Mouse (Mus musculus): ENCODE measurements around the gene Cox8a.

Gene Cox8a

DNA sequence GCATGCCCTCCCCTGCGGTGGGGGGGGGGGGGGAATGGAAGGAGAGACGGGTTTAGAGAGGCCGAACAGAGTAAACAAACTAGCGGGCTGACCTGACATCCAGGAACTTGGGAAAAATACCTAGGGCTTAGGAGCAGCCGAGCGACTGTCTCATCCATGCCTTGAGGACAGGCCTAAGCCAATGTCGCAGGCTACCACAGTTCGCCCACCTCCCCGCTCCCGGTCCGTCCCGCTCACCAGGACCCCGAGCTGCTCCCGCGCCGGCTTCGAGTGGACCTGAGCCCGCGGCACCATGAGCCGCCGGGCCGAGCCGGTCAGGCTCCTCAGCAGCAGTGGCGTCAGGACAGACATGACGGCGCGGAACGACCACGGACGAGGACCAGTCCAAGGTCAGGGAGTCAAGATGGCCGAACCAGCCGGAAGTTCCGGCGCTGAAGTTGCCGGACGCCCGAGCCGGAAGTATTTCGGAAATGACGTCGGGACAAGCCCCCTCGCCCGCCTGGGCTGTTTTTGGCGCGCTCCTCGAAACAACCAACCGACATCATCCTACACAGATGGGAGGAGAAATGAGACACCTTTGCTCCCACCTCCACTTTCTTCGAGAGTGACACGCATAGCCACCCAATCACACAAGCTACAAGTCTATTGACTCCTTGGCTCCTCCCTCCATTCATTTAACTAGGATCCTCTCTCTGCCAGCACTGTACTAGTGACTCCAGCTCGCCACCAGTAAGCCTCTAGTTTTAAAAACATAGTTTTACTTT, at the start of gene Cox8a:
Gene Cox8a, minus strand, starts transcription at position 455 of the 764 bp plus-strand sequence.
- DNase-seq (ENCODE audit: low spot score in 2 of 2) = peak; percentile 97 to 98

DNA sequence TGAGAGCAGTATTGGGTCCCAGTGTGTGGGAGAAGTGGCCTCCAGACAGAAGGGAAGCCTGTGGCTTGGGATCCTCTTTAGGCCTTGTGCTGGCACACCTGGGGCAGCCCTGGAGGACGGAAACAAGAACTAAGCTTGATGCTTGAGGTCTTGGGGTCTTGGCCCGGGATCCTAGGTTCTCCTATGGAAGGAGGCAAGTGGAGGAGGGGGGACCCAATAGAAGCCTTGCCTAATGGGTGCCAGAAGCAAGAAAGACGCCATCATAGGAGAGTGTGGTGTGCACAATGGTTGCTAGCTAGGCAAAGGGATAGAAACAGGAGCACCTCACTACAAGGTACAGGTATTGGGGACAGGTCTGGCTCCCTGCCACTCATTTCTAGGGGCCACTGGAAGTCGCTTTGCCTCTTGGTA, 49.0 kb upstream of the Cox8a start:
- no peak for DNase-seq (ENCODE audit: low spot score in 2 of 2)

DNA sequence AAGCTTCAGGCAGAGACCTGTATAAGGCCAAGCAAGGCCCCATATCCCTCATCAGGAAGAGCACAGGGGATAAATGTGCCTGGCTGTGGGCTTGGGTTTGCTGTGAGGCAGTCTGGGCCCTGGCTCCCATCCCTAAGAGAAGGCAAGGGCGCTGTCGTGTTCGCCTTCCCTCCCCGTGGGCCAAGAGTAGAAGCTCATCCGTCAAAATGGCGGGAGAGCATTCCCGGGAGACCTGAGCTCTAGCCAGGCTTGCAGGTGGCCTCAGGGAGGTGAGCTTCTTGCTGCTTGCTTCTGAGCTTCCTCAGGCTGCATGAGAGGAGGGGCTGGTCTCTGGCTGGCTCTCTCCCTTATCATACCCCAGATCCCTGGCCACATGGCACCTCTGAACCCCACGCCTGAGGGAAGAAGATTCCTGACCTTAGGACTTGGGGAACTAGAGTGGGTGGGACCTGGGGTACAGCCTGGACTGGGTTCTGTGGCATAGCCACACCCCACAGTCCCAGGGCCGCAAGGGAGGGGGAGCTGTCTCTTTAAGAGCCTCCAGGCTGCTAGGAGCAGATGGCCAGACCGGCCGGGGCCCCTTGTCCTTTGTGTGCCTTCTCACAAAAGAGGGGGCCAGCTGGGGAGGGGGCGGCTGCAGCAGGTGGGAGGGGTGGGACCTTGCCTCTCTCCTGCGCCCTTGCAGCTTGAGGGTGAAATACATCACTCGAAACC, 48.2 kb upstream of the Cox8a start:
- no peak for DNase-seq (ENCODE audit: low spot score in 2 of 2)

DNA sequence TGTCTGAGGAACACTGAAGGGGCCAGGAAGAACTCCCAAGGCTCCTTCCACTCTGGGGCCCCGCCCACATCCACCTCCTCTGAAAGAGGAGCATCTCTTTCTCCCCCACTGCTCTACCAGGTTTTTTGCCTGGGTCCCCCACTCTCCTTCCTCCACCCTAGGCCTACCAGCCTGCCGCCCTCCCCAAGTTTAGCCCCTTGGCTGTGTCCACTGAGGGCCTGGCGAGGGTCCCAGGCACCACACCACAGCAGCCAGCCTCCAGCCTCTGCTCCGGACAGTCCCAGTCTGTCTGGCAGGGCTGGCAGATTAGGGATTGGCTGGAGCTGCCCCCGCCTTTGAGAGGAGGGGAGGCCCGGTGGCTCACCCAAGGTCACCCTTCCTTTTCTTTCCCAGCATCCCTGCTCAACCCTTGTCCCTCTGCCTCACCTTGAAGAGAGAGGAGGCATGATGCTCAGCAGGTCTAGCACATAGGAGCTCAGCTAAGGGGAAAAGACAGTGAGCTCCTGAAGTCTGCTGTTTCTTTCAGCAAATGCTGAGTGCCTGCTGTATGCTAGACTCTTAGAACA, 47.4 kb upstream of the Cox8a start:
- DNase-seq (ENCODE audit: low spot score in 2 of 2) = no peak

DNA sequence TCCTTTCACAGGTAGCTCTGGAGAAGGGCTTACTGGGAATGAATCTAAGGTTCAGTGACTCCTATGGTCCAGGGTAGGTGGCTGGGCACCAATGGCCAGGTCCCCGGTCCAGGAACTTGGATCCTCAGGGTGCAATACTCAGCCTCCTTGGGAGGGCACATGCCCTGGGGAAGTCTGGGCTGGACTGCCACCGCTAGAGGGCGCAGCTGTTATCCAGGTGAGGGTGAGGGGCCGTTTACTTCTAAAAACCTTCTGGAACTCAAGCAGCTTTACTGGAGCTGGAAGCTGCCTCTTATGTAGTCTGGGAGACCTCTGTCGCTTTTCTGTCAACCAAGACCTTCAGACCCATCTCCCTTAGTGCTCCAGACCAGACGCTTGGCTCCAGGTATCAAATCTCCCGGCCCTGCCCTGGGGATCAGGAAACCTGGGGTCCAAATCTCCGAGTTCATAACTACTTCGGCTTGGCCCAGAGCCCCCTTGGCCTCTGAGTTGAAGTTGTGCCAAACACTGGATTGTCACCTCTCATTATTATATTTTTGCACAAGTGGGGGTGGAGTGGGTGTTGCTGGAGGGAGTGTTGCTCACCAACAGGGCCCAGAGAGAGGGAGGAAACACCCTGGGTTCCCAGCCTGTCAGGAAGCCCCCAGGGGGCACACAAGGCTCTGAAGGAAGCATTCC, 46.8 kb upstream of the Cox8a start:
- DNase-seq (ENCODE audit: low spot score in 2 of 2) = peak; percentile 68

DNA sequence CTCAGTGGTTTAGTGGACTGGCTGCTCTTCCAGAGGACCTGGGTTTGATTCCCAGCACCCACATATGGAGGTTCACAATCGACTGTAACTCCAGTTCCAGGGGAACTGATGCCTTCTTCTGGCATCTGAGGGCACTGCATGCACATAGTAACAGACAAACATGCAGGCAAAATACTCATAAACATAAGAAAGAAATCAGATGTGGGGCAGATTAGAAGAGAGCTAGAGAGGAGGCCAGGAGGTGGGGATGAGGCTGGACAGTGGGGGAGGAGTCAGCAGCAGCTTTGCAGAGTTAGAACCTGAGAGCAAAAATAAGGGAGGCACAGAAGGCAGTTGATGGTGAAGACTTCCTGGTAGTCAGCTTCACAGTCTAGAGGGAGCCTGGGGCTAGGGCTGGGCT, 45.2 kb upstream of the Cox8a start:
- DNase-seq (ENCODE audit: low spot score in 2 of 2) = no peak

DNA sequence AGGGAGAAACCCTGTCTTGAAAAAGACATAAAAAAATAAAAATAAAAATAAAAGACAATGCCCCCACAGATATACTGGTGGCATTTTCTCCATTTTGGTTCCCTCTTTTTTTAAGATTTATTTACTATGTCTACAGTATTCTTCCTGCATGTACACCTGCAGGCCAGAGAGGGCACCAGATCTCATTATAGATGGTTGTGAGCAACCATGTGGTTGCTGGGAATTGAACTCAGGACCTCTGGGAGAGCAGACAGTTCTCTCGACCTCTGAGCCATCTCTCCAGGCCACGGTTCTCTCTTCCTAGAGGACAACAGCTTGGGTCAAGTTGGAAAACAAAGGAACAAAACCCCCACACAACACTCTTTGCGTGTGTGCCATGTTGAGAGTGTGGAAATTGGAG, 44.5 kb upstream of the Cox8a start:
- DNase-seq (ENCODE audit: low spot score in 2 of 2) = no peak

DNA sequence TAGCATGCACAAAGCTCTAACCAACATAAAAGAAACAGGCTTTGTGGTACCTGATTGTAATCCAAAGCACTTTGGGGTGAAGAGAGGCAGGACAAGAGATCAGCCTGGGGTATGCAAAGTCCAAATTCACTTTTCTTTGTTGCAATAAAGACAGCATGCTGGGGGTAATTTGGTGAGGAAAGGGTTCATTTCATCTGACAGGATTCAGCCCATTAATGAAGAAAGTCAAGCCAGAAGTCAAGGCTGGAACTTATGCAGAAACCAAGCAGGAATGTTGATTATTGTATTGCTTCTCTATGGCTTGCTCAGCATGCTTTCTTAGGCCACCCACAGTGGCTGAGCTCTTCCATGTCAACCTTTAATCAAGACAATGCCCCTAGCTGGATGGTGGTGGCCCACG, 44.1 kb upstream of the Cox8a start:
- no peak for DNase-seq (ENCODE audit: low spot score in 2 of 2)

DNA sequence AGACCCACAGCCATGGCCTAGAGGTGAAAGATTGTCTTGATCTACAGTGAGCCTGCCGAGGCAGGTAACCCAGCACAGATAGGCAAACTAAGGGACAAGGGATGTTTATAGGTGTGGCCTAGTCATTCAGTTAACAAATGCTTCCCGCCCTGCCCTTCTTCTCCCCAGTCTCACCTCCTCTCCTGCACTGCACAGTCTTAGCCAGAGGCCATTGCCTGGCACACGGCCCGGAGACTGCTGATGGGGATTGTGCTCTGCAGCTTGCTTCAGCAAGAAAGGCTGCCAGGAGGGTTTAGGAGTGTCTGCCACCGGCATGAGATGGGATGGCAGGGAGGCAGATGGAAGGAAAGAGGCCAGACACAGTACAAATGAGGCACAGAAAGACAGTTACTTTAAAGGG, 40.5 kb upstream of the Cox8a start:
- no peak for DNase-seq (ENCODE audit: low spot score in 2 of 2)

DNA sequence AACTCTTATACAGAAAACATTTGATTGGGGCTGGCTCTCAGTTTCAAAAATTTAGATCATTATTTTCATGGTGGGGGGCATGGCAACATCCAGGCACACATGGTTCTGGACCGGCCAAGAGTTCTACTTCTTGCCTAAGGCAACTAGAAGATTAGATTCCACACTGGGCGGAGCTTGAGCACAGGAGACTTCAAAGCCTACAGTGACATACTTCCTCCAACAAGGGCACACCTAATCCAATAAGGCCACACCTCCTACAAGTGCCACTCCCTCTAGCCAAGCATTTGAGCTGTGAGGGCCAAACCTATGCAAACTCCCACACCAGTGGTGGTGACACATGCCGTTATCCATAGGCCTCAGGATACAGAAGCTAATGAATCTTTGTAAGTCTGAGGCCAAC, 28.6 kb upstream of the Cox8a start:
- DNase-seq (ENCODE audit: low spot score in 2 of 2) = no peak

DNA sequence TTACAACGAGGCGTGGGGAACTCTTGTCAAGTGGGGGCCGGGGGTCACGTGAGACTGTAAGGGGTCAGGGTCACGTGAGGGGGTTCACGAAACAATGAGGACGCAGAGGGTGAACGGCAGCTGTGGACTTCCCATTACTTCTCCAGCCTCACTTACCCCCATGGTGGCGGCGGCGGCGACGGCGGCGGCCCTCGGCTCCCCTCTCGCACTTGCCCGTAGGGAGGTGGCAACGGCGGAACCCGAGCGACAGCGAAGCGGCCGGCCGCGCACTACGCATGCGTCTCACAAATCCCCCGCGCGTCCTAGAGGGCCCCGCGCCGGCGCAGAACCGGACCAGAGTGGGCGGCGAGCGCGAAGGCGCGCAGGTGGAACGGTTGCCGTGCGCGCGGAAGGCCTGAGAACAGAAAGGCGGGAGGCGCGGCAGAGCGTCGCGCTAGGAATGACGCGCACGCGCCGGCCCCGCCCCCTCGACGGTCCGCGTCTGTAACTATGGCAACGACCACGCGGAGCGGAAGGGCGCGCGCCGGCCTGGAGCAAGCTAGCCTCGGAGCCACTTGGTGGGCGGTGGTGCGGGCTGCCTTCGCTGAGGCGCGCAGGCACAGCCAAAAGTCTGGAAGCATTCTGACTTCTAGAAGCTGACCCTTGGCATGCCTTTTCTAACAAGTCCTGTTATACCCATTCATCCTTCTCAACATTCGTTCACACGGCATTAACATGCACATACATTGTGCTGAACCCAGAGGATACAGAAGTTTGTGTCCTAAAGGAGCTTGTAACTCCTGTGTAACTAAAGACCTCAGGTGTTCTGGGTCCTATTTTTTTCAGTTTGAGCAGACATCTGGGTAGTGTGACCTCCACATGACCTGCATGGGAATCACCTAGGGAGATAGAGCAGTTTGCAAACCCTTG, 23.6 kb upstream of the Cox8a start, which contains the start of gene Naa40:
Gene Naa40, minus strand, starts transcription at position 402 of the 909 bp plus-strand sequence.
- DNase-seq (ENCODE audit: low spot score in 2 of 2) = peak; percentile 94 to 95

DNA sequence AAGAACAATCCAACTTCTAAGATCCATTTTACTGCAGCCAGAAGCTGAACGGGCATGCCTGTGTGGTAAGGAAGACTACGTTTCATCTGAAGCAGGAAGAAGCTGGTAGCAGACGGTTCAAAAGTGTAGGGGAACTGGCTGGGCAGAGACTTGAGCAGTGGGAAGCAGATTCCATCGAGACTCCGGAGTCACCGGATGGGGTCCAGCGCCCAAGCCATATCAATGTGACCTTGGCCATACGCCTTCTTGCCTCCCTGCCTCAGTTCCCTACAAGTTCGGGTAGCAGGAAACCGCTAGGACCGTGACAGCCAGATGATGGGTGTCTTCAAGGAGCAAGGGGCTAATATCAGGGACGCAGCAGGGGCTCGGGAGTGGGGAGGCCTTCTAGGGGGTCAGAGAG, 22.9 kb upstream of the Cox8a start:
- peak in 1 of 2 experiments; percentile 28 for DNase-seq (ENCODE audit: low spot score in 2 of 2)

DNA sequence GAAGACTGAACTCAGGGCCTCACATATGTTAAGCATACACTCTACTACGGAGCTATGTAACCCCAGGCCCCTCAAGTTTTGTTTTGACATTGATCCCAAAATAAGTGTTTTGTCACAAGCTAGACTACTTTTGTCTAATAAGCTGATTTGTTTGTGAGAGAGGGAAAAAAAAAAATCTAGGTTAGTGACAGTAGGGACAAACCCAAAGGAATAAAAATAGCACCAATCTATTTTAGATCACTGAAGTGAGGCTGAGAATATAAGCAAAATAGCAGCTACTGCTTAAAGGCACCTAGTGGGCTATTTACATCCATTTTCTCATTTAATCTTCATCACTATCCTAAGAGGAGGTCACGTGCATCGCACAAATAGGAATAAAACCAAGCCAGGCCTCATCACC, 22.2 kb upstream of the Cox8a start:
- DNase-seq (ENCODE audit: low spot score in 2 of 2) = no peak

DNA sequence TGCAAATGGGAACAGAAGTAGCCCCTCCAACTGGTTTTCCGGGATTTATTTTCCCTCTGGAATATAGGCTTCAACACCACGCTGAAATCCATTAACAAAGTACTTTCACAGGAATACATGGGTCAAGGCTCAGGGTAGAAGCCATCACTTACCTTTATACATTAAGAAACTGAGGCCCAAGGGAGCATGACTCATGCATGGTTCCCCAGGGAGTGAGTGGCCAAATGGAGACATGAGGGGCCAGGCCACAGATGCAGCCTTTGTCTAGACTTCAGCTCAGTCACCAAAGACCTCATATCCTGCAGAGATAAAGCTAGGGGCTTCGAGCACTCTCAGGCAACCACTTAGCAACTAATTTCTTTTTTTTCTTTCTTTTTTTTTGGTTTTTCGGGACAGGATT, 19.3 kb upstream of the Cox8a start:
- DNase-seq (ENCODE audit: low spot score in 2 of 2) = no peak

DNA sequence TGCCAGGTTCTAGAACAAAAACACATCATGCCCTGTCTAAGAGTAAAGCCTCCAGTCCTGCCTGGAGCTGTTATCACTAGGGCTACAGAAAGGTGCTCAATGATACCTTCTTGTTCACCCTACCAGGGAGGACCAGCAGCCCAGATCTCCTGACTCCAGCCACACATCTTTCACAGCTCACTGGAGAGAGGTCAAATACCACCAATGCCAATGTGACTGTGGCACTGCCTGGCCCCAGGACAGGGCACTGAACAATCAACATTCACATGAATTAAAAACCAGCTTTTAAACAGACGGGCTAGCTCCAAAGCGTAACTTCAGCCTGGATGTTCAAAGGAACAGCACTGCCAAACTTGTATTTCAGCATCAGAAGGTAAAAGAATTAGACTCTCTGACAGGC, 18.6 kb upstream of the Cox8a start:
- no peak for DNase-seq (ENCODE audit: low spot score in 2 of 2)

DNA sequence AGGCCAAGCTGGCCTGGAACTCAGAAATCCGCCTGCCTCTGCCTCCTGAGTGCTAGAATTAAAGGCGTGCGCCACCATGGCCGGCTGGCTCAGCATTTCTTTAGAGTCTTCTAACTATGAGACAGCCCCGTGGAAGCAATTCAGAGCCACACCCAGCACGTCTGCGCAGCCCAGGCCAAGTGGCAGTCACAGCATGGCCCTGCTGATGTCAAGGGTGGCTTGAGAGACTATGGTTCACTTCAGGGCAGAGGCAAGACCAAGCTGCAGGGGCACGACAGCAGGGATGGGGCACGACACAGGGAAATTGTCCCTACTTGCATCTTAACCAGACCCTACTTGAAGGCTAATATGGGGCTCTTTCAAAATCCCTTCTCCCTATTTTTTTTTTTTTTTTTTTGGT, 18.0 kb upstream of the Cox8a start:
- no peak for DNase-seq (ENCODE audit: low spot score in 2 of 2)

DNA sequence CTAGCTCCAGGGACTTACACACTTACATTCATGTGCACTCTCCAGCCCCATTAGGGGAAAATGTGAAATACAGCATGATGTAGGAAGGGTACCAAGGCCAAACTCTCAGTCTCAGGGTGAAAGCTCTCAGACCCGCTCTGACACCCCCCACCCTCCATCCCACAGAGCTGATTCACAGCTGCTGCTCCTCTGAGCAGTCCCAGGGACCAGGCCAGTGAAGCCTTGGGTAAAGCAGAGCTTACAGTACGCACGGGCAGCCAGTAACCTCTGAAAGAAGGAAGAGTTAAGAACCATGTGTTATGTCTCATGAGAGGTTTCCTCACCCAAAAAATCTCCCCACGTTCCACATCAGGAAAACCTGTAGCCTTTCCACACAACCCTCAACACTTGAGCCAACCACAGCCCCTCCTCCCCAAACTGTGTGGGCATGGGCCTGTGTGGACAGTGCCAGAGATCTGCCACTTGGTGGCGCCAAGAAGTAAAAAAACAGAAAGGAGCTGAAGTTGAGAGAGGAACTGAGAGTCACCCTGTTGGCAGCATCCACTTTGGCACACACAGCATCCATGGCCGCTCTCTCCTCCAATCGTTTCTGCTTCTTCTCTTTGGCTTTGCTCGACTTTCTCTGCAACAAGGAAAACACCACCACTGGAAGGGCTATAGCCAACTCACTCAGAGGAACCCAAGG, 17.3 kb upstream of the Cox8a start:
- peak; percentile 77 for DNase-seq (ENCODE audit: low spot score in 2 of 2)

DNA sequence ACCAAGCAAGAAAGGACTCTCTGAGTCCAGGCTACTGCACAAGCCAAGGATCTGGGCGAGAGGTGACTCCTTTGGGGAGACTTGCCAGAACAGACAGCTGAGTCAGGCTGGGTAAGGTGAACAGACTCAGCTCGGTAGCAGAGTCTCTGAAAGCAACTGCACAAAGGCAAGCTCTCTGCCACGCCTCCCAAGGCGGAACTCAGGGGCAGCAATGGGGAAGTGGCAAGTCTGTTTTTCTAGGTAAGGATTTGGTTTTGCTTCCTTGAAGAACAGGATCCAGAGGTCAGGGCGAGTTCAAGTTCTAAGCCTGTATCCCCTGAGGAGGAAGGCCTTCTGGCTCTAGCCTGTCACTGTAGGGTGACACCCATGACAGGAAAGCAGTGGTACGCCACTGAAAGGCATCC, 9.1 kb upstream of the Cox8a start:
- DNase-seq (ENCODE audit: low spot score in 2 of 2) = peak; percentile 55 to 59

DNA sequence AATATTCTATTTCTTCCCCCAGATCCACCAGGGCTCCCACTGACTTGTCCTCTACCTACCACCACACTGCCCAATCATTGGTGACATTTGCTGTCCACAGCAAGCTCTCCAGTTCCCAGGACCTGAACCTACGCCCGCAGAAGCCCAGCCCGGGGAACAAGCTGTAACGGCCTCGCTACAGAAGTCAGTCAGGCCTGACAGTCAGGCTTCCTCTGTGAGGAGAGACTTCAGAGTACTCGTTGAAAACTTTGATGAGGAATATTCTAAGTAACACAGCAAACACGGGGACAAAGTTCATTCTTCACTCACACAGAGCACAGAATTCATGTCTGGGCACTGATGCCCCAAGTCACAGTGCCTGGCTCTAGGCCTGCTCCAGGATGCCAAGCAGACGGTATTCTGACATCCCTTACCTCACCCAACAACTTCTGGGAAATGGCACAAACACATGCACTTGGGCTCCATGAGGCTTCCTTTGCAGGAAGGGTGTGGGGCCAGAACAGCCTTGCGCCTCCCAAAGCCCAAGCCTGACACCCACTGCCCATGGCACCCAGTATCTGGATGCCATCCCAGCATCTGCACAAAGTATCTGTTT, 7.8 kb upstream of the Cox8a start:
- DNase-seq (ENCODE audit: low spot score in 2 of 2) = no peak

DNA sequence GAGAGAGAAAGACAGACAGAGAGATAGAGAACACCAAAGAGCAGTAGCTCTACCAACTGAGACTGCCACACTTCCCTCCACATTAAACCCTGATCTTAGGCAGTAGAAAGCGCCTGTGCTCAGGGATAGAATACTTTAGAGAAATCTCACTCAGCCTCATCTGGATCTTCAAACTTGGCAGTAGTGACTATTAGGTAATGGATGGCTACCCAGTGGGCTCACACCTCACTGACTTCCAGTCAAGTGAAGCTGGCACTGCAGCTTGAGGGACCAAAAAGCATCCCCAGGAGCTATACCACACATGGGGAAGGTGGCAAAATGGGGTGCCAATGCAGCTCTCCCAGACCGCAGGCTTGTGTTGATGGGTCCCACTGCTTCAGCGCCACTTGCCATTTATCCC, 6.8 kb upstream of the Cox8a start:
- DNase-seq (ENCODE audit: low spot score in 2 of 2) = no peak

Data from spleen, postnatal 36 days (tissue).